Mouse (Mus musculus) heart, postnatal 0 days (tissue): ENCODE results near the gene Olfr282. TPM values are rescaled to one million over a fixed set of nuclear protein-coding genes. Genes with fewer than 3 reads are reported as not detected.
"Not testable (repeated sequence)": the region's sequence is repeated elsewhere in the genome, so short reads cannot be mapped to it uniquely, and the experiment has no call there.

Experiments
- ATAC-seq: fragments of 200-750 bp; cut with Nextera tagmentation; 2 replicates; pipeline ENCODE4 v1.8.0; 2017; ENCODE audit warnings: low read depth, moderate number of reproducible peaks, moderate library complexity; ENCODE audit not compliant: insufficient read depth
- DNase-seq: peaks from one replicate; pipeline ENCODE4 v3.0.0-alpha.2; 2016; ENCODE audit warnings: low spot score
- H3K27ac ChIP-seq: fragments of 300-500 bp; sonication (generic); 2 replicates; pipeline ENCODE4 v1.5.1; 2014; ENCODE audit warnings: low read depth, mild to moderate bottlenecking
- H3K27me3 ChIP-seq: fragments of 300-500 bp; sonication (generic); 2 replicates; pipeline ENCODE4 v1.6.1; 2014; ENCODE audit warnings: low read length, mixed read lengths; ENCODE audit not compliant: control insufficient read depth, insufficient read depth
- H3K36me3 ChIP-seq: fragments of 300-500 bp; sonication (generic); replicated peaks from 2 replicates; pipeline ENCODE4 v1.6.1; 2014; ENCODE audit warnings: low read length, mixed read lengths; ENCODE audit not compliant: control insufficient read depth, insufficient read depth
- H3K4me1 ChIP-seq: fragments of 300-500 bp; sonication (generic); 2 replicates; pipeline ENCODE4 v1.6.1; 2014; ENCODE audit warnings: antibody characterized with exemption; ENCODE audit not compliant: control insufficient read depth, insufficient read depth
- H3K4me2 ChIP-seq: fragments of 300-500 bp; sonication (generic); 2 replicates; pipeline ENCODE4 v1.6.1; 2014; ENCODE audit warnings: low read depth, mild to moderate bottlenecking, low read length, moderate library complexity
- H3K4me3 ChIP-seq: fragments of 300-500 bp; sonication (generic); 2 replicates; pipeline ENCODE4 v1.5.1; 2014; ENCODE audit warnings: low read depth, low read length
- H3K9ac ChIP-seq: fragments of 300-500 bp; sonication (generic); replicated peaks from 2 replicates; pipeline ENCODE4 v1.6.1; 2014; ENCODE audit warnings: low read depth, low read length, mixed read lengths
- H3K9me3 ChIP-seq: fragments of 300-500 bp; sonication (generic); replicated peaks from 2 replicates; pipeline ENCODE4 v1.6.1; 2016; ENCODE audit warnings: low read length; ENCODE audit not compliant: control insufficient read depth
- CTCF ChIP-seq: IDR thresholded peaks from 2 replicates; pipeline ENCODE4 v1.5.1; 2016; ENCODE audit warnings: antibody characterized with exemption, control low read depth, low read depth
- EP300 ChIP-seq: IDR thresholded peaks from 2 replicates; pipeline ENCODE4 v1.6.1; 2016; ENCODE audit warnings: antibody characterized with exemption, low read depth
- WGBS: fragments of 180-500 bp; shearing (Covaris S2); extraction: QIAGEN DNeasy Blood & Tissue Kit; methylation state at CpG from one replicate; pipeline ENCODE4 v1.1.7; 2014; 5-methylcytosine and 5-hydroxymethylcytosine counted together
- polyA plus RNA-seq: library from polyadenylated mRNA; unstranded; fragments of >200 nt; fragmentation: Nextera tagmentation; extraction: Ambion mirVana; gene quantifications from 2 replicates; pipeline ENCODE4 v1.2.1, GENCODE M21; 2015
- total RNA-seq: library from RNA; depleted of rRNA; stranded (reverse); fragments of >200 nt; gene quantifications from 2 replicates; pipeline ENCODE4 v1.2.3, GENCODE M21; 2014; ENCODE audit warnings: low replicate concordance; rRNA removed

Olfr282 gene
- total RNA-seq (not detected in 2 replicates), polyA plus RNA-seq (not detected in 2 replicates)

DNA sequence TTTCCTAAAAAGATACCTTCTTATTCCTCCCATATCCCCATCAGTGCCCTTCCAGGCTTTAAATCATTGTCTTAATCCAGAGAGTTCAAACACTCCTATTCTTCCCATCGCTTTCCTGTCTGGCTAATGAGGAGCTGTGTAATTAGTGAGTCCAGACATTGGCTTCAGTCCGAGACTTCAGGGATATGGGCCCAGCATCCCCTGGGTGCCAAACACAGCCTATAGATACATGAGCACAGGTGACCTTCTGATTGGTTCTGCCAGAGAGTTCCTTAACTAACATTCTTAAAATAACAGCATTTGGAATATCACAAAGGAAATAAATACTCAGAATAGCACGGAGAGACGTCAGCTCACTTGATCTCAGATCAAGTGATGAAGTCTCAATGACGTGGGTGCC, at the start of gene Olfr282:
Gene Olfr282 (plus strand): TSS at position 301 of the 400 bp plus-strand sequence.
- H3K36me3 ChIP-seq, H3K4me2 ChIP-seq, DNase-seq, H3K4me3 ChIP-seq, H3K27ac ChIP-seq, H3K9ac ChIP-seq, H3K9me3 ChIP-seq, H3K27me3 ChIP-seq, H3K4me1 ChIP-seq, ATAC-seq: not testable (repeated sequence)
- 57% methylated on average over 5 of the region's 5 CpGs for WGBS

DNA sequence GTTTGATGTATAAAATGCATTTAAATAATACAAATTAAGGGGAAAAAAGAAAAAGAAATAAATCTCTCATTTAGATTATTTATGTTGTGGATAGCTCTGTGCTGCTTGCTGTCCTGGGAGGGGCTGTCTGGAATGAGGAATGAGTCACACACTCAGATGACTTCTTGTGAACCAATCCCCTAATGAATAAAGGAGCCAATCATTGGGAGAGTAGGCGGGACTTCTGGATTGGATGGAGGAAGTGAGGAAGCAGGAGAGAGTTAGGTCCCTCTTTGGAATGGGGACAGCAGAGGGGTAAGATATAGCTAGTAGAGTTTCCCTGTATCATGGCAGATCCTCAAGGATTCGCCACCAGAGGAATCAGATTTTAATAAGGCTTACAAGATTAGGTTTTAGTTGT, 43.4 kb upstream of the Olfr282 start:
- no peaks in the 10 kb centered on the region for H3K9me3 ChIP-seq
- no peak overlapping the region for H3K4me2 ChIP-seq
- H3K4me3 ChIP-seq = no peak overlapping the region
- TF ChIP-seq CTCF (no peak), EP300 (no peak)
- 60% methylated on average over 2 of the region's 2 CpGs for WGBS
- no peak overlapping the region for H3K27ac ChIP-seq
- no peaks in the 10 kb centered on the region for H3K36me3 ChIP-seq
- H3K27me3 ChIP-seq = no peaks in the 10 kb centered on the region
- ATAC-seq (no peak), DNase-seq (no peak)
- no peak overlapping the region for H3K9ac ChIP-seq
- H3K4me1 ChIP-seq = no peaks in the 10 kb centered on the region

GRCm38 (mm10) chr15:98389796-98390195, 41.2 kb upstream of the Olfr282 start:
- H3K4me3 ChIP-seq = no peak overlapping the region
- no peaks in the 10 kb centered on the region for H3K4me1 ChIP-seq
- no peak overlapping the region for H3K4me2 ChIP-seq
- H3K36me3 ChIP-seq = no peaks in the 10 kb centered on the region
- peak; percentile 84 for DNase-seq
- TF ChIP-seq CTCF (peak; percentile 94), EP300 (no peak)
- H3K9ac ChIP-seq = no peak overlapping the region
- ATAC-seq = peak; percentile 74
- H3K9me3 ChIP-seq = no peaks in the 10 kb centered on the region
- no peak overlapping the region for H3K27ac ChIP-seq
- WGBS = 24% methylated on average over 7 of the region's 7 CpGs
- no peaks in the 10 kb centered on the region for H3K27me3 ChIP-seq

DNA sequence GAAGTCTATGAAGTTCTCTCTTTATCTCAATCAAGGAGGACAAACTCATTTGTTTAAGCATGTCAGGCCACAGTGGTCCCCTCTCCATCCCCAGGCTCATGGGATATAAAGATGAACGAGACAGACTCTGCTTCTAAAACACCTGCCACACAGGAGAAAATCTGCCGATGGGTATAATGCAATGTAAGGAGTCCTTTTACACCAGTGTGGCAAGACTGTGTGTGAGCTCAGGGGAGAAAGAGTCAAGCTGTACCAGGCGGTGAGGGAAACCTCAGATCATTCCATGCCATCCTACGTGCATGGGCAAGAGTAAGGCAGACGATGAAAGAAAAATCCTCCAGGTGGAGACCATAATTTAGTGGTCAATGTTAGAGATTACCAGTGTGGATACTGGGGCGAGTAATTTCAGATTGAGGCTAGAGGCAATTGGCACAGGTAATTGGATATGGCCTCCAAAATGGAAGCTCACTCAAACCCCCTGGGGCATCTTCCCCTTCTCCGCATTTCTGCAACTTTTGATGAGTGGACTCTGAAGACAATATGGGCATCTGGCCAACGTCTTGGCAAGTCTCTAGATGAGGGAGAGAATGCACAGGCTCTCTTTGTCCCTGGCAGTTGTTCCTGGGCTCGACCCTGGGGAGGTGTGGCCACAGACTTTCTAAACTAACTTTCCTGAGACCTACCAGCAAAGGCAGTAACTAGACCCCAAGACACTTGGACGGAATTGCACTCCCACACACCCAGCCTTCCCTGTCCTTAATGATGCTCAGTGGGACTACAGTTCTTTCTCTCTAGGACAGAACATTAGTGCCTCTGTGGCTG, 39.7 kb upstream of the Olfr282 start:
- H3K27ac ChIP-seq = no peak overlapping the region
- no peak overlapping the region for H3K9ac ChIP-seq
- H3K4me1 ChIP-seq = no peaks in the 10 kb centered on the region
- TF ChIP-seq EP300 = no peak
- no peak for TF ChIP-seq CTCF
- no peaks in the 10 kb centered on the region for H3K27me3 ChIP-seq
- no peak for ATAC-seq
- no peaks in the 10 kb centered on the region for H3K36me3 ChIP-seq
- no peak for DNase-seq
- no peak overlapping the region for H3K4me2 ChIP-seq
- H3K4me3 ChIP-seq = no peak overlapping the region
- no peaks in the 10 kb centered on the region for H3K9me3 ChIP-seq
- WGBS = 61% methylated on average over 10 of the region's 10 CpGs

DNA sequence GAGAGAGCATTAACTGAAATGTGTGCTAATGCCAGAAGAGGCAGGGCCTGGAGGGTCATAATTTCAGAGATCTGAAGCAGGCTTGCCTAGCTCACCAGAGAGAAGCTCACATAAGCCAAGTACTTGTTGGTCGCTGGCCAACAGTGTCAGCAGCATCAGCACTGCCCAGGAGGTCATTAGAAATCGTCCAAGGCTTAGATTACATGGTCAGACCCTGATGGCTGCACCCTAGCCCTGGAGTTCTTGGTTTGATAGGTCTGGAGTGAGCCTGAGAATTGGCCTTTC, 39.2 kb upstream of the Olfr282 start:
- ATAC-seq (no peak), DNase-seq (no peak)
- H3K4me2 ChIP-seq = no peak overlapping the region
- TF ChIP-seq EP300 = no peak
- no peak for TF ChIP-seq CTCF
- H3K27ac ChIP-seq = no peak overlapping the region
- WGBS = 19% methylated on average over 2 of the region's 2 CpGs
- H3K27me3 ChIP-seq = no peaks in the 10 kb centered on the region
- no peaks in the 10 kb centered on the region for H3K36me3 ChIP-seq
- no peak overlapping the region for H3K9ac ChIP-seq
- H3K9me3 ChIP-seq = no peaks in the 10 kb centered on the region
- no peak overlapping the region for H3K4me3 ChIP-seq
- H3K4me1 ChIP-seq = no peaks in the 10 kb centered on the region

DNA sequence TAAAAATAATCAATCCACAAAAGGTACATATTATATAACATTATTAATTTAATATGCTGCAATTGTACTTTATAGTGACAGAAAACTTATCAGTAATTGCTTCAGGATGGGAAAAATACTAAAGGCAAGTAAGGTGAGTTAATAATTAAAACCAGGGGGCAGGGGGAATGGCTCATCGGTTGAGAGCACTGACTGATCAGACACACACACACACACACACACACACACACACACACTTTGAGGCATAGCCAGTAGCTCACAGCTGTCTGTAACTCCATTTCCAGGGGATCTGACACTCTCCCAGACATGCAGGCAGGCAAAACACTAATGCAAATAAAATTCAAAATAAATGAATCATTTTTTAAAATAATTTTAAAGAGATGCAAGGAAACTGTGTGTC, 33.9 kb upstream of the Olfr282 start:
- no peak overlapping the region for H3K4me2 ChIP-seq
- ATAC-seq (no peak), DNase-seq (no peak)
- TF ChIP-seq EP300 (no peak), CTCF (no peak)
- H3K27me3 ChIP-seq = no peaks in the 10 kb centered on the region
- 75% methylated on average over 1 of the region's 1 CpGs for WGBS
- H3K9me3 ChIP-seq = no peaks in the 10 kb centered on the region
- no peak overlapping the region for H3K9ac ChIP-seq
- no peak overlapping the region for H3K4me3 ChIP-seq
- H3K36me3 ChIP-seq = no peaks in the 10 kb centered on the region
- no peak overlapping the region for H3K27ac ChIP-seq
- no peaks in the 10 kb centered on the region for H3K4me1 ChIP-seq
